Mouse (Mus musculus) heart, embryonic 15.5 days (tissue): ENCODE measurements around the gene Emid1. TPM values are rescaled to one million over a fixed set of nuclear protein-coding genes. Genes with fewer than 3 reads are reported as not detected.
A peak's percentile ranks its signal among the peaks of the same experiment; 100 is the strongest.

Source experiments
- ATAC-seq: fragments of 200-750 bp; cut with Nextera tagmentation; replicated peaks from 2 replicates; pipeline ENCODE4 v1.8.0; 2017; ENCODE audit warnings: low read depth, moderate TSS enrichment; ENCODE audit not compliant: insufficient number of reproducible peaks, insufficient read depth, low FRiP score
- H3K27ac ChIP-seq: fragments of 300-500 bp; sonication (generic); 2 replicates; pipeline ENCODE4 v1.5.1; 2015; ENCODE audit warnings: mild to moderate bottlenecking, inconsistent platforms
- H3K27me3 ChIP-seq: fragments of 300-500 bp; sonication (generic); 2 replicates; pipeline ENCODE4 v1.6.1; 2015; ENCODE audit warnings: inconsistent platforms
- H3K36me3 ChIP-seq: fragments of 300-500 bp; sonication (generic); 2 replicates; pipeline ENCODE4 v1.6.1; 2015; ENCODE audit warnings: mild to moderate bottlenecking, inconsistent platforms
- H3K4me1 ChIP-seq: fragments of 300-500 bp; sonication (generic); replicated peaks from 2 replicates; pipeline ENCODE4 v1.6.1; 2015; ENCODE audit warnings: inconsistent platforms
- H3K4me2 ChIP-seq: fragments of 300-500 bp; sonication (generic); 2 replicates; pipeline ENCODE4 v1.6.1; 2015; ENCODE audit warnings: inconsistent platforms, mild to moderate bottlenecking, moderate library complexity
- H3K4me3 ChIP-seq: fragments of 300-500 bp; sonication (generic); 2 replicates; pipeline ENCODE4 v1.5.1; 2015; ENCODE audit warnings: mild to moderate bottlenecking, inconsistent platforms
- H3K9ac ChIP-seq: fragments of 300-500 bp; sonication (generic); 2 replicates; pipeline ENCODE4 v1.6.1; 2015; ENCODE audit warnings: mild to moderate bottlenecking, inconsistent platforms
- H3K9me3 ChIP-seq: fragments of 300-500 bp; sonication (generic); replicated peaks from 2 replicates; pipeline ENCODE4 v1.6.1; 2016; ENCODE audit warnings: inconsistent platforms
- WGBS: fragments of 180-500 bp; shearing (Covaris S2); methylation state at CpG from one replicate; pipeline ENCODE4 v1.1.7; 2015; ENCODE audit warnings: mixed read lengths; 5-methylcytosine and 5-hydroxymethylcytosine counted together
- polyA plus RNA-seq: library from polyadenylated mRNA; unstranded; fragments of >200 nt; fragmentation: Nextera tagmentation; extraction: Ambion mirVana; gene quantifications from 2 replicates; pipeline ENCODE4 v1.2.1, GENCODE M21; 2015

Emid1 gene
- polyA plus RNA-seq, 1 experiment from 2014 or later = 6.5 TPM

DNA sequence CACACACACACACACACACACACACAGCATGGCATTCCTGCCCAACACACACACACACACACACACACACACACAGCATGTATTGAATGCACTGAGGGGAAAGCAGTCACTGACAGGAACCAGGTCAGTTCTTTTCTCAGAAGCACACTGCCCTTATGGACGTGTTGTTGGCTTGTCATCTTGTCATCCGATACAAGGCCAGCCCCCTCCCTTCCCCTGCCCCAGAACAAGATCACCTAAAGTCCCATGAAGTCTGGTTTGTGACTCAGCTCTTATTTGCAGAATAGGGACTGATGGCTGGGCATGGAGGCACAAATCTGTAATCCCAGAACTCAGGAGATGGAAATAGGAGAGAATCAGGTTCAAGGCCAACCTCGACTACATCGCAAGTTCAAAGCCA, 30.8 kb upstream of the Emid1 start:
- no peaks in the 10 kb centered on the region for H3K36me3 ChIP-seq
- H3K4me2 ChIP-seq = no peak overlapping the region
- no peaks in the 10 kb centered on the region for H3K9me3 ChIP-seq
- no peaks in the 10 kb centered on the region for H3K27me3 ChIP-seq
- no peak overlapping the region for H3K27ac ChIP-seq
- peaks cover 9% of the 10 kb centered on the region; the same call in 1 of the 2 replicates for H3K4me1 ChIP-seq
- no peak overlapping the region for H3K4me3 ChIP-seq
- H3K9ac ChIP-seq = no peak overlapping the region
- no peak for ATAC-seq
- 61% methylated on average over 4 of the region's 4 CpGs for WGBS

DNA sequence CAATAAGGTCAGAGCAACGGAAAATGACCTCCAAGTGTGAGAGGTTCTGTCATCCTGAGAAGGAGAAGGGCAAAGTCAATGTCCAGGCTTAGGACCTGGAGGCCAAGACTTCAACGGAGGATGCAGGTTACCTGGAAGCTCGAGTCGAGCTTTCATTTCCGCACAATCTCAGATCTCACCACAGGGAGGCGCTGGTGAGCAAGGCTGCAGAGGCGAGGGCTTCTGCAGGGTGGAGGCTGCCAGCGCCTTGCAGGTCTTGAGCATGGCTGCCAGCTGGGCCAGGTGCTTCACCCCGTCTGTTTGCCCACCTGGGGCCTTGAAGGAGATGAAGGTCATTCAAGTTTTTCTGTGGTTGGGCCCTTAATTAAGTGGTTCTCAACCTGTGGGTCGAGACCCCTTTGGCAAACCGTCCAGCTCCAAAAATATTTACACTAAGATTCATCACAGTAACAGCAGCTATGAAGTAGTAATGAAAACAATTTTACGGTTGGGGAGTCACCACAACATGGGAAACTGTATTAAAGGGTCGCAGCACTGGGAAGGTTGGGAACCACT, 29.9 kb upstream of the Emid1 start:
- Histone ChIP-seq H3K4me1 (peaks cover 9% of the 10 kb centered on the region; the same call in 1 of the 2 replicates), H3K27me3 (no peaks in the 10 kb centered on the region), H3K4me2 (no peak overlapping the region), H3K27ac (peak overlapping the region; percentile 47; the same call in 1 of the 2 replicates), H3K9me3 (no peaks in the 10 kb centered on the region), H3K9ac (no peak overlapping the region), H3K36me3 (no peaks in the 10 kb centered on the region), H3K4me3 (no peak overlapping the region)
- 20% methylated on average over 13 of the region's 13 CpGs for WGBS
- no peak for ATAC-seq

DNA sequence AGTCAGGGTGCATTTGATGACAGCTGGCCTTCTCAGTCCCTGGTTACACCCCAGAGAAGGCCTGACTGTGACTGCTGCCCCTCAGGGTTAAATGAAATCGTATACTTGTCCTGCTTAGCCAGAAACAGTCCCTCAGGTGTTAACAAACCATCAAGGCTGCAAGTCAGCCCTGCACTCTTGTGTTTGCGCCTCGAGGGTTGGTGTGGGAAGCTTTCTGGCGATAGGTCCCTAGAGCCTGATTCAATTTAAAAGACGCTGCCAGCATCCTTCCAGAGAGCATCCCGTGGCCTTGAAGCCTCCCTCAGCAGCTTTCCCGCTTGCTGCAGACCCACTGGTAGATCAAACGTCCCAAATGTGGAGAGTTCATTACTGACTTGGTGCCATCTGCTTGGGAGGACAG, 27.3 kb upstream of the Emid1 start:
- Histone ChIP-seq H3K4me1 (peaks cover 9% of the 10 kb centered on the region; the same call in 1 of the 2 replicates), H3K36me3 (no peaks in the 10 kb centered on the region), H3K9ac (no peak overlapping the region), H3K27ac (no peak overlapping the region), H3K9me3 (no peaks in the 10 kb centered on the region), H3K4me3 (no peak overlapping the region), H3K4me2 (no peak overlapping the region), H3K27me3 (no peaks in the 10 kb centered on the region)
- no peak for ATAC-seq
- WGBS = 38% methylated on average over 8 of the region's 8 CpGs

DNA sequence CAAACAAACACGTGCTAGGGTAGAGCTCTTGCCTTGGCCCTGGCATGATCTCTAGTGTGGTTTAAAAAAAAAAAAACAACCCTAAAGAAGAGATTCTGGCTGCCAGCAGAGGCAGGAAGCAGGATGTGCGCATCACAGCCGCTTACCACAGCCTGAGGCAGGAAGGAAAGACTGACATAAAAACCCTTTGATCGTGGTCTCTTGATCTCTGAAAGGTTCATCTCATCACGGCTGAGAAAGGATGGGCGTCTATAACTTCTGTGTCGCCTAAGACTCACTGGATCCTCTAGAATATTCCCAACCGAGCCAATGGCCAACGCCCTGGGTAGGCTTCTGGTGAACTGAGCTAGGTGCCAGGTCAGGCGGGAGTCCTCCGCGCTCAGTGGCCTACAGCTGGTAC, 25.1 kb upstream of the Emid1 start:
- ATAC-seq = 0 out of 2 replicates have a peak, but pooled peaks have one; percentile 10
- no peak overlapping the region; the same call in 1 of the 2 replicates for H3K27ac ChIP-seq
- no peaks in the 10 kb centered on the region for H3K27me3 ChIP-seq
- H3K4me2 ChIP-seq = no peak overlapping the region
- H3K36me3 ChIP-seq = no peaks in the 10 kb centered on the region
- WGBS = 70% methylated on average over 12 of the region's 12 CpGs
- H3K4me1 ChIP-seq = peaks cover 11% of the 10 kb centered on the region; the same call in 1 of the 2 replicates
- H3K9me3 ChIP-seq = no peaks in the 10 kb centered on the region
- no peak overlapping the region for H3K4me3 ChIP-seq
- no peak overlapping the region for H3K9ac ChIP-seq

DNA sequence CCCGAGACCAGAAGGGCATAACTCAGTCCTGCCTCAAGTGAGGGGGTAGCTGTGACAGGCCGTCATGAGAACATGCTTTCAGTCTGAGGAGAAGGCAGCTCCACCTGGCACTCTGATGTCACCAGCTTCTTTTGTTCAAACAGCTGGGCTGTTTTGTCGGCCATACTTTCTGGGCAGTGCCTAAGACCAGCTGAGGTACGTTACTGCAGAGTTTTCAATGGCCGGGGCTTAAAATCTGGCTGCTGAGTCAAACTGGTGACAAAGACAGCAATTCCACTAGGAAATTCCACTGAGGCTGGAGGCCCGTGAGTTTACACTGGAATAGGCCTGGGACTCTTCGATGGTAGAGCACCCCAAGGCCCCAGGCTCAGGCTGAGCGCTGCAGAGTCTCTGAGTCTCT, 24.6 kb upstream of the Emid1 start:
- no peak overlapping the region for H3K4me3 ChIP-seq
- no peak overlapping the region for H3K9ac ChIP-seq
- H3K4me2 ChIP-seq = no peak overlapping the region
- no peaks in the 10 kb centered on the region for H3K9me3 ChIP-seq
- no peak overlapping the region; the same call in 1 of the 2 replicates for H3K27ac ChIP-seq
- H3K4me1 ChIP-seq = peaks cover 10% of the 10 kb centered on the region; the same call in 1 of the 2 replicates
- WGBS = 66% methylated on average over 8 of the region's 8 CpGs
- no peaks in the 10 kb centered on the region for H3K27me3 ChIP-seq
- no peak for ATAC-seq
- no peaks in the 10 kb centered on the region for H3K36me3 ChIP-seq

DNA sequence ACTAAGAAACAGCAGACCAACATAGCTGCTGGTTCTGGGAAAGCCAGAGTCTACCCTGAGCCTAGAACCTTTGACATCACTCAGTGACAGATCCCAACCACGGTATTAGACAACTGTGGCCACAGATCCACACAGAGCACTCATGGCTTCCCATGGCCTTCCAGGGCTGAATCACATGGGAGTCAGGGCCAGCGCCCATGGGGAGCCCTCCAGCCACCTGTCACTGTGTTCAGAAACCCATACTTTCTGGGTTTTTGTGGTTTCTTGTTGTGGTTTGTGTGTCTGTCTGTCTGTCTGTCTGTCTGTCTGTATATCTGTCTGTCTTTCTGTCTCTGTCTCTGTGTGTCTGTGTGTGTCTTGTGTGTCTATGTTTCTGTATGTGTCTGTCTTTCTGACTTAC, 23.8 kb upstream of the Emid1 start:
- no peaks in the 10 kb centered on the region for H3K9me3 ChIP-seq
- no peaks in the 10 kb centered on the region for H3K36me3 ChIP-seq
- no peaks in the 10 kb centered on the region for H3K27me3 ChIP-seq
- no peak overlapping the region for H3K4me3 ChIP-seq
- peaks cover 9% of the 10 kb centered on the region; the same call in 1 of the 2 replicates for H3K4me1 ChIP-seq
- H3K4me2 ChIP-seq = no peak overlapping the region
- no peak overlapping the region for H3K9ac ChIP-seq
- WGBS = 79% methylated on average over 2 of the region's 2 CpGs
- ATAC-seq = no peak
- H3K27ac ChIP-seq = no peak overlapping the region

DNA sequence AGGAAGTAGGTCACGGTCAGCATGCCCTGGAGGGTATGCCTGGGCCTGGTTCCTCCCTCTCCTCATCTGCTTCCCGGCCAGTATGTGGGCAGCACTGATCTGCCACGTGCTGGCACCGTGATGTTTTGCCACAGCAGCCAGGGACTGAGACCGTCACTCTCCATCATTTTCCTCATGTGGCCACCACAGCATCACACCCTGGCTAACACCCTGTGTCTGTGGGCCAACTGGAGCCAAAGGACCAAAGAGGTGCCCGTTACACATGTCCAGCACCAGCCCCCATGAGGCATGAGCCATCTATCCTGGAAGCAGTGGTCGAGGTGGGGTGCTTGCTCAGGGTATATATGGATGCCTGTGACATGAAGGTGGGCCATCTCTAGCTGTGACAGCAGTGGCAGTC, 23.1 kb upstream of the Emid1 start:
- ATAC-seq = no peak
- Histone ChIP-seq H3K4me1 (peaks cover 9% of the 10 kb centered on the region; the same call in 1 of the 2 replicates), H3K4me3 (no peak overlapping the region), H3K27me3 (no peaks in the 10 kb centered on the region), H3K9ac (no peak overlapping the region), H3K9me3 (no peaks in the 10 kb centered on the region), H3K4me2 (no peak overlapping the region), H3K27ac (no peak overlapping the region), H3K36me3 (no peaks in the 10 kb centered on the region)
- 87% methylated on average over 7 of the region's 7 CpGs for WGBS

DNA sequence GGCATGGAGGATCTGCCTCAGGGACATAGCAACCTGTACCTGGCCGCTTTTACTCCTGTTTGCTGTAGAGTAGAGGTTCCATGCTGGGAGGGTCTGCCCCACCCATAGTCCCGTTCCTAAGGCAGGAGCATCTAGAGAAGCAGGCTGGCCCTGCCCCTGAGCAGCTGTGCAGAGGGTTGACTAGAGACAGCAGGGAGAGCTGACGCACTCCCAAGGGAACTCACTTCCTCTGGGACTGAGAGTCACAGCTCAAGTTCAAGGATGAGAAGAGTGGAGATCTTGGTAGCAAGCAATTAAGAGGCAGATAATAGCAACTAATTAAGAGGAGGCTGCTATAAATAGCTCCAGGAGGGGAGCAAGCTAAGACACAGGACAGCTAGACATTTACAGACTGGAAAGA, 20.8 kb upstream of the Emid1 start:
- ATAC-seq = no peak
- 46% methylated on average over 3 of the region's 3 CpGs for WGBS
- H3K9ac ChIP-seq = no peak overlapping the region
- H3K36me3 ChIP-seq = no peaks in the 10 kb centered on the region
- no peaks in the 10 kb centered on the region for H3K9me3 ChIP-seq
- H3K27me3 ChIP-seq = no peaks in the 10 kb centered on the region
- H3K4me1 ChIP-seq = peaks cover 5% of the 10 kb centered on the region; the same call in 1 of the 2 replicates
- no peak overlapping the region for H3K4me2 ChIP-seq
- H3K27ac ChIP-seq = no peak overlapping the region
- no peak overlapping the region for H3K4me3 ChIP-seq

DNA sequence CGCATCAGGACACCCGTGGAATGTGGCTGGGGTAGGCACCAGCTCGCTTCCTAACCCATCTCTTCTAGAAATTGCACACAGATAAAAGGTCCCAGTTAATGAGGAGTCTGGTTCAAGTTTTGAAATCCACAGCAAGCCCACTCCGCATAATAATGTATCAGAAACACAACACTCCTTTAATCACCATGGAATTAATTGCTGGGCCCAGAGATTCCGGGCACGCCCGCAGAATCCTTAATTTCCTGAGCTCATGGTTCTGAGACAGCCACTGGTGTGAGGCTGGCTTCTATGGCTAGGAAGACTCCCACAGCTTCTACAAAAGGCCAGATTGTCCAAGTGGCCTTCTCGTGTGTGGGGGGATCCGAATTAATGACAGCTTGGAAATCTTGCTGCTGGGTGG, 15.3 kb upstream of the Emid1 start:
- H3K9ac ChIP-seq = no peak overlapping the region
- no peaks in the 10 kb centered on the region for H3K27me3 ChIP-seq
- H3K9me3 ChIP-seq = no peaks in the 10 kb centered on the region
- no peaks in the 10 kb centered on the region for H3K36me3 ChIP-seq
- H3K4me3 ChIP-seq = no peak overlapping the region
- 80% methylated on average over 9 of the region's 9 CpGs for WGBS
- H3K4me2 ChIP-seq = no peak overlapping the region
- no peak overlapping the region for H3K27ac ChIP-seq
- ATAC-seq = no peak
- peaks cover 38% of the 10 kb centered on the region for H3K4me1 ChIP-seq

DNA sequence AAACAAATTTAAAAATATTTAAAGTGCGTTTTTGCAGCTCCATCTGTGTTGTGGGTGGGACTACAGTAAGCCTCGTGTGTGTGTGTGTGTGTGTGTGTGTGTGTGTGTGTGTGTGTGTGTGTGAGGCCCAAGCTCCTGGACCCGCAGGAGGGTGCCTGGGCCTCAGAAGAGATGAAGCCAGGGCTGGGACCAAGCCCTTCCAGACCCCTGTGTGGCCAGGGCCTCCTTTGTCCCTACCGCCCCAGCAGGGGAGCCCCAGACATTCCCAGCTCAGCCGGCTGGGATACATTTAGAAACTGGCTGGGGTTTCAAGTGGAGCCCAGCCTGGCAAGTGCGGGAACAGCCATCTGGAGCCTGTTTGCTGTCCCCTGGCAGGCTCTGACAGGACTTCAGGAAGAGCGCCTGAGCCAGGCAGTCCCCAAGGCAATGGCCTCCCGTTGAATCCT, 13.4 kb upstream of the Emid1 start:
- Histone ChIP-seq H3K27me3 (no peaks in the 10 kb centered on the region), H3K4me2 (no peak overlapping the region), H3K27ac (peak overlapping the region; percentile 94), H3K4me1 (peaks cover 38% of the 10 kb centered on the region), H3K36me3 (no peaks in the 10 kb centered on the region), H3K4me3 (no peak overlapping the region), H3K9ac (no peak overlapping the region), H3K9me3 (no peaks in the 10 kb centered on the region)
- 8% methylated on average over 8 of the region's 8 CpGs for WGBS
- peak; percentile 93 for ATAC-seq

DNA sequence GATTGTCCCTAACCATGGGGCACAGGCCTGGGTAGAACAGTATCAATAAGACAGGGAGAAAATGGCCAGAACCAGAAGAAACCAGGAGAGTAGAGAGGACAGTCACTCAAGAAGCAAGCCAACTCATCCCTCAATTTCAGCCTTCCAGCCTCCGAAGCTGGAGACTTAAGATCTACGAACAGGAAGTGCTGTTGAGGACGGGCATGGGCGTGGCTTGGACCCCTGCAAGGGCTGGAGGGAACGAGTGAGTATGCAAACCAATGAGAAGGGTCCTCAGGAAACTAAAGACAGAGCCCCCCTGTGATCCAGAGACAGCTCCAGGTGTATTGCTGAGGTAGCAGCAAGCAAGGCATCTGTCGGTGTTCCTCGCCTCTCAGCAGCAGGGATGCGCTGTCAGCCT, 12.3 kb upstream of the Emid1 start:
- Histone ChIP-seq H3K9ac (no peak overlapping the region), H3K36me3 (no peaks in the 10 kb centered on the region), H3K4me2 (no peak overlapping the region), H3K4me3 (no peak overlapping the region), H3K27ac (peak overlapping the region; percentile 94), H3K4me1 (peaks cover 38% of the 10 kb centered on the region), H3K9me3 (no peaks in the 10 kb centered on the region), H3K27me3 (no peaks in the 10 kb centered on the region)
- no peak for ATAC-seq
- WGBS = 51% methylated on average over 8 of the region's 8 CpGs

DNA sequence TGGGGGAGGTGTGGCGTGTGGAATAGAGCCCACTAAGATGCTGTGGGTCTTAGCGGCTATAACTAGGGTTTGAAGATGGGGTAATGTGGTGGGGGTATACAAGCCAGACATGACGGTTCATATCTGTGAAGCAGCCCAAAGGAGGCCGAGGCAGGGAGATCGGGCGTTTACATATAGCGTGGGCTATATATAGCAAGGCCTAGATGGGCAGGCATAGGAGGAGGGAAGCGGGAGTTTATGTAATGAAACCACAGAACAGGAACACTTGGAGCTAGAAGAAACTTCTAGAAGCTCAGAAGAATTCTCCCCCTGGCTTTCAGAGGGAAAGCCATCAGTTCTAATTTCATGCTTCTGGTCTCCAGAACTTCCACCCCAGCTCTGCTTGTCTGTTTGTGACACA, 11.4 kb upstream of the Emid1 start:
- Histone ChIP-seq H3K27me3 (no peaks in the 10 kb centered on the region), H3K27ac (no peak overlapping the region), H3K4me1 (peaks cover 38% of the 10 kb centered on the region), H3K4me3 (no peak overlapping the region), H3K9me3 (no peaks in the 10 kb centered on the region), H3K4me2 (no peak overlapping the region), H3K36me3 (no peaks in the 10 kb centered on the region), H3K9ac (no peak overlapping the region)
- 71% methylated on average over 8 of the region's 8 CpGs for WGBS
- no peak for ATAC-seq
